Mouse (Mus musculus) thymus, postnatal 36 days (tissue): Measurements from ENCODE around the gene B230104I21Rik.

ENCODE experiments used
- DNase-seq, 2 experiments: peaks; one replicate each; pipeline ENCODE4 v3.0.0; 2022; ENCODE audit warnings: mixed read lengths in 2 of 2

B230104I21Rik gene

GRCm38 (mm10) chr4:154396652-154397301, 60.9 kb downstream of the B230104I21Rik start:
- DNase-seq, result no peak
